10 mouse cellular contexts compared by ENCODE assay signal in the genomic region with DNA sequence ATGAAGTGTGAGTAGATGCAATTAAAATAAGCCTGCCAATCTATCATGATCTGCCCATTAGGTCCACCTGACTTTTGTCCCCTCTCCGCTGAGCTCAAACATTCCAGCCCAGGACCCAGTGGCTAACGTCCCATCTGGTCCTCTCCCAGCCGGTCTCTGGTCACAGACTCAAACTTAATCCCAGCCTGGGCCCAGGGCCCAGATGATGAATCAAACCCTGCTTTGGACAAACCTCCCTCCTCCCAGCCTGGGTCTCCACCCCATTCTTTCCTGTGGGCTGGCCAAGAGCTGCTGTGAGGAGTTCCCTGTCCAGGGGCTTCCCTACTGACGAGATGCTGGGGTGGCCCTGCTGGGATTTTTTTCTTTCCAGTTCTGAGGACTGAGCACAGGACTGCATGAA. TPM values are rescaled to one million over a fixed set of nuclear protein-coding genes. Genes with fewer than 3 reads are reported as not detected.
DNase-seq lines count a peak whose midpoint lies in the region; ATAC-seq and TF ChIP-seq lines count a peak whose summit lies in the region.
"Had no signal": no experiment of that assay in that cellular context is flagged by ENCODE, and none has a peak within 500 bp of the region (broad histone marks: within the 10 kb centered on the region; RNA-seq: fewer than 3 reads in every experiment).

No protein-coding gene starts in this region.

- H3K4me2 ChIP-seq in kidney, embryonic 16.5 days (replicated peaks; ENCODE audit: low read depth, low read length), result no peak overlapping the region
- no peak overlapping the region for H3K4me2 ChIP-seq in neural tube, embryonic 15.5 days
- H3K4me2 ChIP-seq: hindbrain, embryonic 15.5 days had no signal

- intact Hi-C loops in left cerebral cortex, adult 2 months (cut with DNase I), result loop anchor here (10.0 kb wide), 1 partner anchor 445 kb away; no protein-coding TSS in a partner anchor

- no peaks in the 10 kb centered on the region for H3K36me3 ChIP-seq in kidney, embryonic 16.5 days (ENCODE audit: insufficient read depth, low read length)
- no peaks in the 10 kb centered on the region for H3K36me3 ChIP-seq in neural tube, embryonic 15.5 days
- H3K36me3 ChIP-seq: hindbrain, embryonic 15.5 days had no signal

- H3K27ac ChIP-seq in kidney, embryonic 16.5 days (ENCODE audit: low read length), result no peak overlapping the region
- H3K27ac ChIP-seq in left cerebral cortex, adult 2 months, result no peak overlapping the region
- no peak overlapping the region for H3K27ac ChIP-seq in neural tube, embryonic 15.5 days (replicated peaks)
- H3K27ac ChIP-seq: hindbrain, embryonic 15.5 days had no signal

- peak; percentile 59 to 70 for DNase-seq in adrenal gland, adult (ENCODE audit: inconsistent age in 2 of 2, low spot score in 1 of 2)
- DNase-seq in adrenal gland, postnatal 4 days (ENCODE audit: low spot score in 2 of 2), result no peak
- peak; percentile 58 to 67 for DNase-seq in kidney, postnatal 4 days
- DNase-seq in gastrocnemius, adult 8-10 months (ENCODE audit: low spot score in 2 of 2), result peak; percentile 55 to 69
- DNase-seq in lung, postnatal 4 days, result peak; percentile 46 to 68
- DNase-seq in left cerebral cortex, adult 2 months (ENCODE audit: extremely low spot score in 1 of 2, low spot score in 2 of 2), result no peak

- WGBS in kidney, embryonic 16.5 days, result 51% methylated on average over 4 of the region's 4 CpGs
- 41% methylated on average over 4 of the region's 4 CpGs for WGBS in neural tube, embryonic 15.5 days

- peaks cover 12% of the 10 kb centered on the region; the same call in 1 of the 2 replicates for H3K4me1 ChIP-seq in kidney, embryonic 16.5 days (ENCODE audit: insufficient read depth, low read length)
- no peaks in the 10 kb centered on the region for H3K4me1 ChIP-seq in neural tube, embryonic 15.5 days
- H3K4me1 ChIP-seq: hindbrain, embryonic 15.5 days had no signal

- no peak for ATAC-seq in kidney, embryonic 16.5 days (ENCODE audit: low FRiP score, low TSS enrichment)
- ATAC-seq in neural tube, embryonic 15.5 days (ENCODE audit: low FRiP score), result no peak

- no peaks in the 10 kb centered on the region for H3K27me3 ChIP-seq in kidney, embryonic 16.5 days (ENCODE audit: insufficient read depth, low read length)
- H3K27me3 ChIP-seq in neural tube, embryonic 15.5 days (replicated peaks), result peaks cover 14% of the 10 kb centered on the region

- no peaks in the 10 kb centered on the region for H3K9me3 ChIP-seq in kidney, embryonic 16.5 days (ENCODE audit: low read length)
- H3K9me3 ChIP-seq in neural tube, embryonic 15.5 days (replicated peaks), result no peaks in the 10 kb centered on the region
- H3K9me3 ChIP-seq: hindbrain, embryonic 15.5 days had no signal

- no peak for TF ChIP-seq CTCF in left cerebral cortex, adult 2 months (IDR thresholded peaks at IDR 0.05)

- no peak overlapping the region for H3K4me3 ChIP-seq in kidney, embryonic 16.5 days (ENCODE audit: low read length)
- no peak overlapping the region for H3K4me3 ChIP-seq in left cerebral cortex, adult 2 months
- no peak overlapping the region for H3K4me3 ChIP-seq in neural tube, embryonic 15.5 days (replicated peaks)
- H3K4me3 ChIP-seq: hindbrain, embryonic 15.5 days had no signal

- H3K9ac ChIP-seq in kidney, embryonic 16.5 days (replicated peaks; ENCODE audit: low read length), result no peak overlapping the region
- no peak overlapping the region for H3K9ac ChIP-seq in neural tube, embryonic 15.5 days (replicated peaks)
- H3K9ac ChIP-seq: hindbrain, embryonic 15.5 days had no signal

RNA-seq across cellular contexts. Expression of a gene that starts 7.2 kb away (rescaled TPM):
- under 1 TPM; 0.34 to 0.40 TPM for total RNA-seq in adrenal gland, postnatal 4 days (2021)
- polyA plus RNA-seq in kidney, embryonic 16.5 days (2015; fragmentation: Nextera tagmentation; extraction: Ambion mirVana), result 0.06 and 0.09 TPM in 2 replicates
- 10 to 100 TPM in 2 of 4 experiments, 1 to 10 TPM in 2; 8.2 to 10.6 (median 9.9) TPM for total RNA-seq in gastrocnemius, adult 8-10 months (2022)
- 1 to 10 TPM; 4.8 to 5.0 TPM for total RNA-seq in left cerebral cortex, adult 2 months (2021)
- polyA plus RNA-seq in neural tube, embryonic 15.5 days (2015; fragmentation: Nextera tagmentation; extraction: Ambion mirVana), result 0.33 and 0.34 TPM in 2 replicates
- total RNA-seq: megakaryocyte progenitor cell, adult 5-6 weeks had no signal

RNA-seq across cellular contexts. Expression of a gene that starts 7.5 kb away (rescaled TPM):
- 1 to 10 TPM; 1.9 to 2.9 TPM for total RNA-seq in adrenal gland, postnatal 4 days (2021)
- polyA plus RNA-seq in kidney, embryonic 16.5 days (2015; fragmentation: Nextera tagmentation; extraction: Ambion mirVana), result 3.2 and 3.4 TPM in 2 replicates
- 1 to 10 TPM; 2.1 to 4.6 (median 3.4) TPM for total RNA-seq in gastrocnemius, adult 8-10 months (2022)
- 1 to 10 TPM in 1 of 2 experiments, under 1 TPM in 1; 1.00 to 1.4 TPM for total RNA-seq in left cerebral cortex, adult 2 months (2021)
- polyA plus RNA-seq in neural tube, embryonic 15.5 days (2015; fragmentation: Nextera tagmentation; extraction: Ambion mirVana), result 0.35 and 1.0 TPM in 2 replicates
- total RNA-seq: megakaryocyte progenitor cell, adult 5-6 weeks had no signal

Comparison
In these comparisons a context has a peak if more than half of its experiments do, and no peak if none do; other contexts are left out.
1. DNase-seq: peak in adrenal gland, adult (2 of 2), kidney, postnatal 4 days (2 of 2), gastrocnemius, adult 8-10 months (2 of 2) and lung, postnatal 4 days (2 of 2); none in adrenal gland, postnatal 4 days (0 of 2) and left cerebral cortex, adult 2 months (0 of 2).
2. RNA of a gene that starts 7.2 kb away (total RNA-seq): 8.2 to 10.6 TPM in gastrocnemius, adult 8-10 months and 4.8 to 5.0 TPM in left cerebral cortex, adult 2 months; 0.34 to 0.40 TPM in adrenal gland, postnatal 4 days; every median in the first group is over 4 times any median in the second.